Mouse (Mus musculus) layer of hippocampus, adult 9-11 months (tissue): ENCODE data around the gene Marveld2.
A peak's percentile ranks its signal among the peaks of the same experiment; 100 is the strongest.

Source experiments
- DNase-seq: peaks from one replicate; pipeline ENCODE4 v3.0.0; 2022

Marveld2 gene

DNA sequence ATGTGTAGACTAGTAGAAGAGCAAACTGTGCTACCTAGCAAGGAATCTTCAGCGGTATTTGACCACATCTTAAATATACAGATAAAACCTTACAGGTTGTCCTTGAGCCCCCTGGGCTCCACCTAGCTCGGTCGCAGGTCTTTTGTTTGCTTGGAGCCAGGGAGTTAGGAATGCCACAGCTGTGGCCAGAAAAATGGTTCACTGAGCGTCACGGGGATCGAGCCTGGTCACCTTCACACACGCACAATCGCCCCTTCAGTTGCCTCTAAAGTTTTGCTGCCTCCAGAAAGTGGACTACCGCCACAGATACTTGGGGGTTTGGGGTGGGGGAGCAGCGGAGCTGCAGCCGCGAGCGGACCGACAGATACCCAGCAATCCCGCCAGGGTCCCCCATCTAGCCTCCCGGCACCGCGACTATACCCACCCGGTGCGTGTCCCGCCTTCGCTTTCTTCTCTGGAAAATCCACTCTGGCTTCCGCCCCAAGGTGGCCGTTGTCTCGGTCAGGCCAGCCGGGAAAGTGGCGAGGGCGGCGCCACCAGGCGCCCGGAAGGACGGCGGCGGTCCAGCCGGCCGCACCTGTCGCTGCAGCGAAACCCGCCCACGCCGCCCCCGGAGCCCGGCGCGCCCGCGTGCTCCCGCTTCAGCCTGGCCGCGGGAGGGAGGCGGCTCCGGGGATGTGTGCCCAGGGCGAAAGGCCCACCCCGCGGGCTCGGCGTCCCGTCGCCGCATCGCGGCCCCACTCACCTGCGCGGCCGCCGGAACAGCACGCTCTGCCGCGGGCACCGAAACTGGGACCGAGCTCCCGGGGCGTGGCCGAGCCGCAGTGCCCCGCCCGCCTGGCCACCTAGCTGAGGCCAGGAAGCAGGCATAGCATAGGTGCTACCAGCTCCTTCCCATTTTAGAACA, at the start of gene Marveld2:
Gene Marveld2 (minus strand): TSS at position 791 of the 907 bp plus-strand sequence.
- DNase-seq = no peak

DNA sequence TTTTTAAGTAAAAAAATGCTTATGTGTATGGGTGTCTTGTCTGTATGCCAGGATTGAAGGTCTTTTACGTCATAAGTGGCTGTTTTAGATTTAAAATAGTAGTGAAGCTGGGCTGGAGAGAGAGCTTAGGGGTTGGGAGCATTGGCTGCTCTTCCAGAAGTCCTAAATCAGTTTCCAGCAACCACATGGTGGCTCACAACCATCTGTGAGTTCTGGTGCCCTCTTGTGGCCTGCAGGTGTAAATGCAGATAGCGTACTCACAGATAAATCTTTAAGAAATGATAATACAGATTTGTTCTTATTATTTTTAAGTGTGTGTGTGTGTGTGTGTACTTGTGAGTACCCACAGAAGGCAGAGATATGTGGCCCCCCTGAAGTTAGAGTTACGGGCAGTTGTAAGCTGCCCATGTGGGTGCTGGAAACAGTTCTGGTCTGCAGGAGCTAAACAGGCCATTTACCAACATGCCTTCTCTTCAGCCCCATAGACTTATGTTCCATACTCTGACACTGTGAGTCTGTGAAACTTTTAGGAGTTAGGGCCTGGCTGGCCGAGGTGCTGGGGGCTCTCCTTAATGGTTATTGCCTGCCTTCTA, 43.2 kb upstream of the Marveld2 start:
- no peak for DNase-seq

DNA sequence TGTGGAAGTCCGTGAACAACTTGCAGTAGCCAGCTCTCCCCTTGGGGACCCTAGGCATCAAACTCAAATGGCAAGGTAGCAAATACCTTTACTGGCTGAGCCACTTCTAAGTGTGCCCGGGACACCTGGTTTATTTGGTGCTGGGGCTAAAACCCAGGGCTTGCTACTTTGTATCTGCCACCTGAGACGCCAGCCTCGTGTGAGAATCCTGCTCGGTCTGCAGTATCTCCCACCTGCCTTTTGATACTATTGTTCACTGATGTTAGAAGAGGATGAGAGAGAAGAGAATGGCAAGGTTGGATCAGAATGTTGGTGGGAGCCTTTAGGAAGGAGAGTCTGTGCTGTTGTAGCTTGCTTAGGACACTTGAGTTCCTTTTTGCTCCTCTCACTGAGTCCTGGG, 41.3 kb upstream of the Marveld2 start:
- DNase-seq = no peak

DNA sequence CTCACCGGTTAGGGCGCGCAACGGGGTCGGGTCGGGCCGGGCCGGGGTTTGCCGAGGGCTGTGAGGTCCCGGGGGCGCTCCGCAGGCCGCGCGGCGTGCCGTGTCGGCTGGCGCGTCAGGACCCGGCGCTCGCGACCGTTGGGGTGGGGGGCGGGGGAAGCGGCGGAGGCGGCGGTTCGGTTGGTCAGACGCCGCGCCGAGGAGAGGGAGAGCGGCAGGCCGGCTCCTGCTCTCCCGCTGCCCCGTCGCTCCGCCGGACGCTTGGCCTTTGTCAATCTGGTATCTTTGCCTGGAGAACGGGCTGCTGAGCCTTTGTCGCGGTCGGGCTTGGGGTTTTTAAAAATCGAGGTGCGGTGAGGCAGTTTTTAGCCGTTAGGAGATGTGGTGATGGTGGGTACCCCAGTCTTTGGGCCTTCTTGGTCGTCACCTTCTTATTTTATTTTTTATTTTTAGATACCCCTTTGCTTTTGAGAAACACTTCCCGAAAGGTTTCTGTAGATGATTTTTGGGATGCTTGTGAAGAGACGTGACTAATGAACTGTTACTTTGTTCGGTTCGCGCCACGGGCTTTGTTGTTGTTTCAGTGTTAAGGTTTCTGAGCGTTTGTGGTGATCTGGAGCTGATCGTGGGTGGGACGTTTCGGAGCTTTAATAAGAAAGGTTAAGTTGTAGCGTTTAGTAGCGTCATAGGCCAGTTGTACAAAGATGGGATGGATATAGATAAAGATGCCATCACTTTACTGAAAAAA, 34.8 kb upstream of the Marveld2 start, which contains the start of gene Taf9:
Gene Taf9 (plus strand): TSS at position 141 of the 748 bp plus-strand sequence.
- DNase-seq = no peak

DNA sequence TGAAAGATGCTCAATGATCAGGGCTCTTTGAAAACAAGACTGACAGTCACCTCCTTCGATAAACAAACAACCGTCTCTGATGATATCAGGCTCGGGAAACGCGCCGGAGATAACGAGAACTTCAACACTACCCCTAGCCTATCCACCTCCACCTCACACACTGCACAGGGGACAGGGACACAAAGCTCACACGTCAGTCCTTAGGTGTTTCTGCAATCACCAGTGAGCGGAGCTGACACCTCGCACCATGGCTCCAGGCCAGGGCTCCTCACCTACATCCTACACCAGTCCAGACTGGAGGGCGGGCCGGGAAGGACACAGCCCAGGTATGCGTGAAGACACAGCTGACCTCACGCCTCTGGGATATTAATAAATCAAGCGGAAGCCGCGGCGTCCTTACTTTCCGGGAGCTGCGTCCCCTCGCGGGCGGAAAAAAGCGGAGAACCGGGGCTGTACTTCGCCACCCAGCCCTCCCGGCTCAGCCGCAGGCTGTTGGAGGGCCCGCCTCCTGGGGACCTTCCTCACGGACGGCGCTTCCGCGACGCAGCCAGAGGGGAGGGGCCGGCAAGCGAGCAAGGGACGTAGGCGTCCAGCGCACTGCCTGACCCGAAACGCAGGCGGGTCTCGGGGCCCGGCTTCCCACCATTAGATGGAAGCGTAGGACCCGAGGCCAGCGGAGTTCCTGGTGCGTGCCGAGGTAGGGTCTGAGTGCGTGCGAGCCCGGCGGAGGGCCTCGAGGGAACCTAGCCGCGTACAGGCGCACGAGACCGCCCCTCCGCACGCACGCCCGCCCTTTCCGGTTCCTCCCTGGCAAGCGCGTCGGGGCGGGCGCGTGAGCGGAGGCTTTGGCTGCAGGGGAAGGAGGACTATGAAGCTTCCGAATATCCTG, 34.0 kb upstream of the Marveld2 start, which contains the start of the genes Ak6 and Rad17:
Gene Ak6 (plus strand): TSS at position 430 of the 889 bp plus-strand sequence.
Gene Rad17 (minus strand): TSS at position 502 of the 889 bp plus-strand sequence.
- peak; percentile 93 for DNase-seq

DNA sequence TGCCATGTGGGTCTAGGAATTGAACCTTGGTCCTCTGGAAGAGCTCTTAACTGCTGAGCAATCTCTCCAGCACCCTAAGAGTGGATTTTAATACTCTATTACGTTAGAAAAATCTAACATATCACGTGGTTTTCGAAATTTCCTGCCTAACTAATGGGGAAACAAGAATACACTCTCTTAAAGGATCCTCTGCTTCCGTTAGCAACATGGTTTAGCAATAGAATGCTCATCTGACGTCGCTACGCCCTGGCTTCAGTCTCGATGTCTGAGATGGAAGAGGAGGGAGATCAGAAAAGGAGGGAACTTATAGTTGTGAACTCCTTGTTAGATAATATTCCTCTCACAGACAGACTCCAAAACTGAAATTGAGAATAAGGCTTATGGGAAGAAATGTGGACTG, 31.5 kb upstream of the Marveld2 start:
- DNase-seq = no peak

DNA sequence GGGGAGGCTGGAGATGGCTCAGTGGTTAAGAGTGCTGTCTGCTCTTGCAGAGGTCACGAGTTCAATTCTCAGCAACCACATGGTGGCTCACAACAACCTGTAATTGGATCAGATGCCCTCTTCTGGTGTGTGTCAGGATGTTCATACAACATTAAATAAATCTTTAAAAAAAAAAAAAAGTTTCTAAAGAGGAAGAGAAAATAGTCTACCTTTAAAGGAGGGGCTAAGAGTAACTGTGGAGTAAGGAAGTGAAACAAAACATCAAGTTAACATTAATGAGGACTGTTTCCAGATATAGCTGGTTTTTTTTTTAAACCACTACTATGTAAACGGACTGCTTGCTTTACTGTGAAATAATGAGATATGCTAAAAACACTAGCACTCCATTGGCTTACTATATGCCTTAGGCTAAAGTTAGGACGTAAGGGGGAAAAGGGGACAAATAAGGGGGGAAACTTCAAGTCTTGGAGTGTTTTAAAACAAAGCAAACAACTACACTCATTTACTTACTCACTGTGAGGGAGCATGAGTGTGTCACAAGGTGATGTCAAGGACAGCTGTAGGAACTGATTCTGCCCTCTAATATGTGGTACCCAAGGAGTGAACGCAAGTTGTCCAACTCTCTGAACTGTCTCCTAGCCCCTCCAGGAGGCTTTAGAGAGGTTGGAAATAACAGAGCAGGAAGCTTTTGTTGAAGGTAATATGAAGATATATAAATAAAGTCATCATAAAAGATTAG, 25.9 kb upstream of the Marveld2 start:
- DNase-seq = no peak

DNA sequence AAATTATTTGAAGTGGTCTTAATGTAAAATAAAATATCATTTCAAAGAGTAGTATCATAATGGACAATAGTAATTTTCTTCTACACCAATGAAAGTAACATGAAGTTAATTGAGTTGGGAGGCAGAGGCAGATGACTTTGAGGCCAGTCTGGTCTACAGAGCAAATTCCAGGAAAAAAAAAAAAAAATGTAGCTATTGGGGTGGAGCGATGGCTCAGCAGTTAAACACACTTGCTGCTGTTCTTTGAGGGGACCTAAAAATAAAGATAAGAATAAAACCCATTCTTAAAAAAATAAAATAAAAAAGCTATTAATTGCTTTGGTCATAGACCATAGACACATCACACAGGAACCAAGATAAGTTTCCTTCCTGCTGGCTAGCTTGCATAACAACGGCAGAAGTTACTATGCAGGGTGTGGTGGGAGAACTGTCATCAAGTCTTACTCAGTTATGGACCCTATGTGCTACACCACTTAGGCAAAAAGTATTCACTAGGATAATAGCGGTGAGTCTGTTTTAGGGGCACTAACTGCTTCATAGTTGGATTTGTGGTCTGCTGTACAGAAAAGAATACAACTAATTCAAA, 17.4 kb upstream of the Marveld2 start:
- DNase-seq = no peak

DNA sequence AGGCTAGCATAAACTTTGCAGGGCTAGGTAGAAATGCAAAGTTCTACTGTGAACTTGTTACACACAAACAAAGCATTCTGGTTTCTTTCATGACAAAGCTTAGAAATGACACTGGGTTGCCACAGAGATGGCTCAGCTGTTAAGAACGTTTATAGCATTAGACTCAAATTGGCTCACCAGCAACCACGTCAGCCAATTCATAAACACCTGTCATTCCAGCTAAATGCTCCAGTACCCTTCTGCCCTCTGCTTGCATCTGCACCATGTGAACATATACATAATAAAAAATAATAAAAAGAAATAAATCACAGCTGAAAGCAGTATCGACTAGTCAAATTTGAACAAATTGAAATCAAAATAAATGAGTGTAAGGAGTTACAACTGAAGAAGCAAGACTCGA, 5.5 kb upstream of the Marveld2 start:
- no peak for DNase-seq

DNA sequence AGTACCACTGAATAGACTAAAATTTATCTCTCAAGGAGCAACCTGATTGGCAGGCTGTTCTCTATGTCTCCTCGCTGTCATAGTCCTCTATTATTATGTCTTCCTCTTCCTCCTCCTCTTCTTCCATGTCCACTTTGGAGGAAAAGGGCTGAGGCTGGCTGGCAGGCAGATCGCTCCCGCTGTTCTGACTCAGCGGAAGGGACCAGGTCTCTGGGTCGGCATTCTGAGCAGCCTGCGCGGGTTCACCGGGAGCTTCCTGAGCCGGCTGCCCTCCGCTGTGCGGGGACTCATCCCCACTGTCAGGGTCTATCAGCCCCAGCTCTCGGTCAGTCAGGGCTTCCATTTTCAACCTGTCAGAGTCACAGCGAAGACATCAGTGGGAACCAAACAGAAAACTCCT, 812 bp upstream of the Marveld2 start:
- DNase-seq = no peak

DNA sequence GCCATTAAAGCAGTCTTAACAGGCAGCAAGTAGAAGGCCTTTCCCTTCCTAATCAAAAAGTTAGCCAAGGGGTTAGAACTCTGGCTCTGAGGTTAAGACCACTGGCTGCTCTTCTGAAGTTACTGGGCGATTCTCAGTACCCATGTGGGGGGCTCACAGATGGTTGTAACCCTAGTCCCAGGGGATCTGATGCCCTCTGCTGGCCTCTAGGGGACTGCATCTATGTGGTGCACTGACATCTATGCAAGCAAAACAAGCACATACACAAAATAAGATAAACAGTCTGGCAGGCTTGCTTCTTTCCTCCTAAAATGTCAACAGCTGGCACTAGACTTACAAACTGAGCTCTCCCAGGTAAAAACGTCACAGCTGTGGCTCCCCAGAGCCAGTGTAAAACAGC, 3.9 kb downstream of the Marveld2 start:
- no peak for DNase-seq

DNA sequence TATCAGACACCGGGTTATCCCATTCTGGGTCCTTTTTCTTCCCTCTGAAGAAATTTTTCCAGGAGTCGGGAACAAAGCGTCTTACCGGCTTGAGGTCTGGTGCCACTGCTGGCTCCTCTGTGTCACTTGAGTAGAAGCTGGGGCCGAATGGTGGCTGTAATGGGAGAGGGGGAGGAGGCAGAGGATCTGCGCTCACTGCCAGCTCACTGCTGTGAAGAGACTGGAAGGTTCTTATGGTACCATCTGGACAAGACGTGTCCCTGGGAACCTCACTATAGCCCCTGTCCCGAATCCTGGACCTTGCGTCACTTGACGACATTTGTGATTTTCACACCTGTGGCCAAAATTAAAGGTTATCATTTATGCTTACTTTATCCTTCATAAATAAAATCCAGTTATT, 4.5 kb downstream of the Marveld2 start:
- no peak for DNase-seq

DNA sequence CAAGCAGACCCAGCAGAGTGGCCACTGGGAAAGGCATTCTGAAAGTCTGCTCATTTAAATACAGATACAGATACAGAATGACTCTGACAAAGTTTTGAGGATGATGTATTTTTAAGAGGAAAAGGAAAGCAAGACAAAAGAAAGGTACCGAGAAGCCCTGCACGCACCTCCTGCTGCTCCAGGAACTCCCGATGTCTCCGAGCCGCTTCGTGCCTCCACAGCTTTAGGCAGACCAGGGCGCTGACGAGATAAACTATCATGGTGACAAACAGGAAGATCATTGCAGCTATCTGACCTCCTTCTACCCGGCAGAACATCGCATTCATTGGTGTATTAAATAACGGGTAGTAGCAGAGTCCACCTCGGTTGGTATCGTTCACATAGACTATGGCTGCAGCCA, 5.5 kb downstream of the Marveld2 start:
- no peak for DNase-seq

DNA sequence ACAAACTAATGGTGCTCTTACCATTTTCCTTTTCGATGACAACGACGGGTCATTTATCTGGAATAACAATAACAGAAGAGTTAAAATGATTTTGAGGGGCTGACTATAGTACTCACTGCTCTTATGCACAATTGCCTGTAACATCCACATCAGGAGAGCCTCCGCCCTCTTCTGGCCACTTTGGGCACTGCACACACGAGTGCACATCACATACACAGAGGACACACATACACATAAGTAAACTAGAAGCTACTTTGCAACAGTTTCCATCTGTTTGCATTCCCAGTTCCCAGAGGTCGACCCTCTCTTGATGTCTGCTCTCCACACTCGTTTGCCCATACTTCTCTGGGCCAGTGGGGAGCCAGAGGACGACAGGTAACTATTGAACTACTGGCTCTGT, 9.0 kb downstream of the Marveld2 start:
- no peak for DNase-seq

DNA sequence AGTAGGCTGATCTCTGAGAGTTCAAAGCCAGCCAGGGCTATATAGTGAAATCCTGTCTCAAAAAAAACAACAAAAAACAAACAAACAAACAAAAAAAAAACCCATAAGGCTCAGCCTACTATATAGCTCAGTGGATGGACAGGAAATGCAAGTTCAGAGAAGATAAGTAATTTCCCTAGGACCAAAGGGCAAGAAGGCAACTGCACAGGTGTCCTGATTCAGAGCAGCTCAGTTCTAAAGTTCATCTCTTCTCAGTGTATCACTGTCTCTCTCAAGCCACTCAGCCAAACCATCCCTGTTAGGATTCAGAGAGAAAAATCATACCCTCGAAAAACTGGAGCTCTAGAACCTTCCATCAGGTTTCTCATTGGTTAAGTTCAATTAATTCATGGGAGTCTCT, 10.9 kb downstream of the Marveld2 start:
- DNase-seq = no peak

DNA sequence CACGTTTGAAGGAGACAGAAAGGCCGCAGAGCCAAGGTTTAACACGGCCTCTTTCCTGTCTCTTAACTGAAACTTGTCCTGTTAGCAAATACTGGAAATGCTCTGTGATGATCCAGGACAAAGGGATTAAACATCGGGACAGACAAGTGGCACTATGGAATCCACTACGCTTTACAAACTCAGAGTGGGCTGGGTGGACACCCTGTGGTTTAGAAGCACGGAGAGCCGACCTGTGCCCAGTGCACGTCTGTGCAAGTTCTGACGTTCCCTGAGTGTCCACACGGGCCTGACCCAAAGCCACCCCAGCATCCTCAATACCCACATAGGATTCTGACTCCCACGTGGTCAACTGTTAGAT, 13.1 kb downstream of the Marveld2 start:
- DNase-seq = no peak

DNA sequence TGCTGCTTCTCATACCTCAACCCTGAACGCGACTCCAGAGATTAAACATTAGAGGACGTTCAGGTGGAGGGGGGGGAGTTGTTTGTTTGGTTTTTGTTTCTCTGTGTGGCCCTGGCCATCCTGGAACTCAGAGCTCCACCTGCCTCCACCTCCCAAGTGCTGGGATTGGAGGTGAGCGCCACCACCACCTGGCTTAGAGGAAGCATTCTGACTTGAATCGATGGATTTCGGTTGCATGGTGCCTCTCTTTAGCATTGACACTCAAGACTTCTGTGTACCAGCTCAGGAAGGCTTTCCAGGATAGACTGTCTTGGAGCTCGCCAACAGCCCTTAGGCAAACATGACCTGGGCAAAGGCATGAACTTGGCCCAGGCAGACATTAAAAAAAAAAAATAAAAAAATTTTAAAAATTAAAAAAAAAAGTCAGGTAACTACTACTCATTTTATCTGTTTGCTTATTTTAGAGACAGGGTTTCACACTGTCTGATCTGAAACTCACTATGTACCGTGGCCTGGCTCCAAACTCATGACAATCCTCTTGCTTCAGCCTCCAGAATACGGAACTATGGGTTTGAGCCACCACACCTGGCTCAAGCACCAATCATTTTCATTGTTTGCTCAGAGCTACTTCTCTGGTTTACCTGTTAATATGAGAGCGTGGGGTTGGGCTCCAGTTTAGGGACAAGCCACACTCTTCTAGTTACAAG, 13.6 kb downstream of the Marveld2 start:
- DNase-seq = no peak

DNA sequence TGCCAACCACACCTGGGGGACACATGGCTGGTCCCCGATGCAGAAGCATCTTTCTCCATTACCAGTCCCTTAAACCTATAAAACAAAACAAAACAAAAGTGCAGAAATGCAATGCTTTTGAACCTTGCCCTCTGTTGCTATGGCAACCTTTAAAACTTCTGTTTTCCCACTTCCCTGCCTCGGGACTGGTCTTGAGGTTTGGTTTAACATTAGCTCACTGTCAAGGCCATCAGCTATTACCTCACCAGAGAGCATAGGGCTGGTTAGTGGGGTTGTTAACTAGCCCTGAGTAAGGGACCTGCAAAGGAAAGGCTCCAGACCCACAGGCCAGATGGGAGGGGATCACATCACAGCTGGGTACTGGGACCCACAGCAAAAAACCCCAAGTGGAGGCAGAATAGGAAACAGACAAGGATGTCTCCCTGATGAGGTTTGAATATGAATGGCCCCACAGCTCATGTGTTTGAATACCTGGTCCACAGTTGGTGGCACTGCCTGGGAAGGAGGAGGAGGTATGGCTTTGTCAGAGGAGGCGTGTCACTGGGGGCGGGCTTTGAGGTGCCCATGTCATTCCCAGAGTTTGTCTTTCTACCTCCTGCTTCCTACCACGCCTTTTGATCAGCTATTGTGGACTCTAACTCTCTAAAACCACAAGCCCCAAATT, 14.4 kb downstream of the Marveld2 start:
- no peak for DNase-seq

DNA sequence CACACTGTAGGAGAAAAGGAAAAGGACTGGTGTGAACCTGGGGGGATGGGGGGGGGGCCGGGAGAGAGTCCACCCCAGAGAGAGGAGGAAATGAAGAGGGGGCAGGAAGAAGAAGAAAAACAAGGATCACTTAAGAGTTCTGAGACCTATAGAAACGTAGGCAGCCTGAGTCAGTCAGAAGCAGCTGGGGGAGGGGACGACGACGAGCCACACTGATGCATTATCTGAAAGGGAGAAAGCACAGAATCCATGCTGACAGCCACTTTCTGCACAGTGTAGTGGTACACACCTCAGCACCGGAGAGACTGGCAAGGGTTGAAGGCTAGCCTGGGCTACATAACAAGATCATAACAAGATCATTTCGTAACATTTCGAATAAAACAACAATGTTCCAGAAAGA, 15.7 kb downstream of the Marveld2 start:
- DNase-seq = no peak

DNA sequence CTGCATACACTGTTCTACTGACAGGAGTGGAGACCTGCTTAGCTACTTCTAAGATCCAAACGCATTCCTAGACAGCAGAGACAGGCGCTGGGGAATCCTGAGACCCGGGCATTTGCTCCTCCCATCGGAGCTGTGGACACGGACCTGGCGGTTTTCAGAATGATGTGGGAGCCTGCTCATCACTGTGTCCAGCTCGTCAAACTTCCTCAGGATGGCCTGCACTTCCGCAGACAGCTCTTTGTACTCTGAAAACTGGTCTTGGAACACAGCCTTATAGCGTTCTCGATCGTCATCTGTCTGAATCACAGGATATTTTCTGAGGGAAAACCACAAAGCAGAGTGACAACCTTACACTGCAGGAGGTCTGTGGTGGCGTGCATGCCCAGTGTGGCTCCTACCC, 16.5 kb downstream of the Marveld2 start:
- DNase-seq = no peak
